Mouse (Mus musculus) MN1 (cell line): ENCODE measurements around the gene Gm32802.
"Not testable (repeated sequence)": the region's sequence is repeated elsewhere in the genome, so short reads cannot be mapped to it uniquely, and the experiment has no call there.

Experiments
- DNase-seq: peaks from one replicate; pipeline ENCODE4 v3.0.0-alpha.2; 2016; ENCODE audit warnings: low spot score

The Gm32802 gene

DNA sequence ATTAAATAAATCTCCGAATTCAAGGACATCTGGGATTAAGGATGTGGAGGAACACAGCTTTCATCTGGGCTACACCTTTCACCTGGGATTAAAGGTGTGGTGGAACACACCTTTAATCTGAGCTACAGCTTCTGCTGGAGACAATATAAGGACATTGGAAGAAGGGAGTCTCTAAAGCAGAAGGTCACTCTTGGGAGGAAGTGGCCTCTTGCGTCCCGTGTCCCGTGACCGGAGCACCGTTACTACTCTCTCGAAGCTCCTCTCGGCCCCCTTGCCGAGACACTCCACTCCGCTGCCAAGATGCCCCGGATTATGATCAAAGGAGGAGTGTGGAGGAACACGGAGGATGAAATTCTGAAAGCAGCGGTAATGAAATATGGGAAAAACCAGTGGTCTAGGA is at the start of gene Gm32802:
Gm32802 (plus strand) TSS at position 301 of the 400 bp plus-strand sequence.
- not testable (repeated sequence) for DNase-seq

DNA sequence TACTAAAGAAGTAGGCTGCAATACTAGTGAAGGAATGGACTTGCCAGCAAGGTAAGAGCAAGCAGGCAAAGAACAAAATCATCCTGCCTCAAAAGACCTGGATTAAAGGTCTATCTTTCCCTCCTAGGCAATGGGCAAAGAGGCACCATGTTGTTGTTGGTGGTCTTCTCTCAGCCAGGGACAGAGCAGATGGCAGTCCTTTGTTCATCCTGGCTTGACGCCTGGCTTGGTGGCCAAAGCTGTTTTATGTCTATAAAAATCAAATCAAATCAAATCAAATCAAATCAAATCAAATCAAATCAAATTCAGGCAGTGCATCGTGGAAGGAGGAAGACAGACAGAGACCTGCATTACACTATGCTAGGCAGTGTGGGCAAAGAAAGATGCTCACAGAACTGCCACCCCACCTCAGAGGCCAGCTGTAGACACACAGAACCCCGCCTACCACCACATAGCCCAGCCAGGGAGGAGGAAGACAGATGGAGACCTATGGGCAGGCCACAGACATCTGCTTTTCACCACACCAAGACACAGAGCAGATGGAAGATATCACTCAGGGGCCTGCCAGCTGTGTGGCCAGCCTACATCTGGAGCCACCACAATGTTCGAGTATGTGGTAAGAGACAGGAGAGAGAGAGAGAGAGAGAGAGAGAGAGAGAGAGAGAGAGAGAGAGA is 42.6 kb upstream of the Gm32802 start:
- not testable (repeated sequence) for DNase-seq

DNA sequence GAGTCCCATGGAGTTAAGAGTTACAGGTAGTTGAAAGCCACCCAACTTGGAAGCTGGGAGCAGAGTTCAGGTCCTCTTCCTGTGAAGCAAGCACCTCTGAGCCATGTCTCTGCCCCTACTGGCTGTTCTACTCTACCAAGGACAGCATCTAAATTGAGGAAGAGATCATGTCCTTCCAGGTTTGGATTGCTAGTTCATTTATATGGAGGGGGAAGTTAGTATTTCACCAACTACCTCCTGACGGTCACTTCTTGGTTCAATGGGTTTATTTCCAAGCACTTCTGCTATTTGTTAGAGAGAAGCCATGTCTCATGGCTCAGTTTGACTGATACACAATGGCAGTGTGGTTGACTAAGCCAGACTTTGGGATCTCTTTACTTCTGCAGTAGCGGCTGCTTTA is 30.9 kb upstream of the Gm32802 start:
- DNase-seq: not testable (repeated sequence)

DNA sequence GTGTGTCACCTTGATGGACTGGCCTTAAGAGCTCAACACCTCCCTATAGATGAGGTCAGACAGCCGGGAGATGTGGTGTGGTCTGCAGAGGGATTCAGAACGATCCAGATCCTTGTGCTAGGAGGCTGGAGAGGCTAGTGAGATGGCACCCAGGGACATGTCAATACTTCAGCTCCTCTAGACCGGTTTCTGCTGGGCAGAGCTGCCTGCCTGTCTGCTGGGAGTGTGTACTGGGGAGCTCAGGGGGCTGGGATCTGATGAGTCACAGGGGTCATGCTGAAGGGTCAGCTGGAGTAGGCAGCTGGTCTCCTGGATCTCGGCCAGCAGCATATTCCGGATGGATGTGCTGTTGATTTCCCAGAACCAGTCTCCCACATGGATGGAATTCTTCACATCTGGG is 25.9 kb upstream of the Gm32802 start:
- not testable (repeated sequence) for DNase-seq

DNA sequence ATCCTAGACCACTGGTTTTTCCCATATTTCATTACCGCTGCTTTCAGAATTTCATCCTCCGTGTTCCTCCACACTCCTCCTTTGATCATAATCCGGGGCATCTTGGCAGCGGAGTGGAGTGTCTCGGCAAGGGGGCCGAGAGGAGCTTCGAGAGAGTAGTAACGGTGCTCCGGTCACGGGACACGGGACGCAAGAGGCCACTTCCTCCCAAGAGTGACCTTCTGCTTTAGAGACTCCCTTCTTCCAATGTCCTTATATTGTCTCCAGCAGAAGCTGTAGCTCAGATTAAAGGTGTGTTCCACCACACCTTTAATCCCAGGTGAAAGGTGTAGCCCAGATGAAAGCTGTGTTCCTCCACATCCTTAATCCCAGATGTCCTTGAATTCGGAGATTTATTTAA is 17.8 kb upstream of the Gm32802 start, which contains the start of gene Gm32717:
Gm32717 (minus strand) TSS at position 101 of the 400 bp plus-strand sequence.
- DNase-seq: not testable (repeated sequence)

DNA sequence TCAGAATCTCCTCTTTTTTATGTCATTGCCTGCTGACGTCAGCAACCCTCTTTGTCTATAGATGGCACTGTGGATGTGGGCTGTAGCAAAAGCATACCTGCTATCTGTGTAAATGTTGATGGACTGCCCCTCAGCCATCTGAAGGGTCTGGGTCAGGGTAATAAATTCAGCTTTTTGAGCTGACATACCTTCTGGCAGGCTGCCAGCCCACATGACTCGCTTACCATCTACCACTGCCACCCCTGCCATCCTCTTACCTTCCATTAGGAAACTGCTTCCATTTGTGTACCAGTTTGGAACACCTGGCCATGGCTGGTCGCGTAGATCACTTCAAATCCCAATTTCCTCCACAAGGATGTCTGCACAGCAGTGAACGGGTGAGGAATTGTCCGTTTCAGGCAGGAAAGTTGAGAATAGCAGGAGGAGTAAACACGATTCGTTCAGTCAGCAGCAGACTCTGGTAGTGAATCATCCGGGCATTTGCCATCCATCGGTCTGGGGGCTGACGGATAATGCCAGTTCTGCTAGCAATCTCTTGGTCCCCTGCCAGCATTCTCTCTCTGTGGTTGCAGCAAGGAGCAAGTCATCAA is 9.4 kb upstream of the Gm32802 start:
- peak; percentile 71 for DNase-seq

DNA sequence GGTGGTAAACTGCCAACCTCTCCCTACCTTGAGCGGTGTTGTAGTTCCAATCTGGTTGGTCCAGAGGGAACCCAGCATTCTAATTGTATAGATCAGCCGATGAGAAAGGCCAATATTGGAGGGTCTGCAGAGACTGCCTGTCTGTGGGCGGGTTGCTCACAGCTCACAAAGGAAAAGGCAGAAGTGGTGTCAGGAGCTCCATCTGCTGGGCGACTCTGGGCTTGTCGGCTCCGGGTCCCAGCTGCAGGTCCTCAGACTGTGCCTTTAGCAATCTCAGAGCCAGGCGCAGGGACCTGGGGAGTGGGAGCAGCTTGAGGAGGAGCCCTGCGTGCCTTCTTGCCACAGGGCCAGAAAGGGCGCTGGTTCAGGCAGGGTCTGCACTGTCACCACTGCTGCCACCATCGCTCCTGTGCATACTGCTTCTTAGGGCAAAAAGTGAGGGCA is 7.6 kb upstream of the Gm32802 start:
- peak; percentile 69 for DNase-seq

DNA sequence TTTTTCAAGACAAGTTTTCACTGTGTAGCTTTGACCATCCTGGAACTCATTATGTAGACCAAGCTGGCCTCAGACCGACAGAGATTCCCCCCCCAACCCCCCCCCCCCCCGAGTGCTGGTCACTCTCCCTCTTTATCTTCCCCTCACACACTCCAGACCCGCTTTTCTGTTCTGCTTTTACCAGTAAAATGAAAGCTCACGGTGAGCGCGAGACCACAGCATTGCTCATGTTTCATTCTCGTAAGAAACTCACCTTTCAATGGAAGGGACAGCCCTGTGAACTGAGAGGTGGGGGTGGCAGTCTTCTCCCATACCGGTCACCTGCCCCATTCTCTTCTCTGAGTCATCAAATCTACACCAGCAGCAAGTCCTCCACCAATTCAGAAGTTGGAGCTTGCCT is 10.3 kb downstream of the Gm32802 start:
- DNase-seq: not testable (repeated sequence)

DNA sequence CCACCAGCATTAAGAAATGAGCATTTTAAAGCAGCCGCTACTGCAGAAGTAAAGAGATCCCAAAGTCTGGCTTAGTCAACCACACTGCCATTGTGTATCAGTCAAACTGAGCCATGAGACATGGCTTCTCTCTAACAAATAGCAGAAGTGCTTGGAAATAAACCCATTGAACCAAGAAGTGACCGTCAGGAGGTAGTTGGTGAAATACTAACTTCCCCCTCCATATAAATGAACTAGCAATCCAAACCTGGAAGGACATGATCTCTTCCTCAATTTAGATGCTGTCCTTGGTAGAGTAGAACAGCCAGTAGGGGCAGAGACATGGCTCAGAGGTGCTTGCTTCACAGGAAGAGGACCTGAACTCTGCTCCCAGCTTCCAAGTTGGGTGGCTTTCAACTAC is 12.9 kb downstream of the Gm32802 start:
- not testable (repeated sequence) for DNase-seq

DNA sequence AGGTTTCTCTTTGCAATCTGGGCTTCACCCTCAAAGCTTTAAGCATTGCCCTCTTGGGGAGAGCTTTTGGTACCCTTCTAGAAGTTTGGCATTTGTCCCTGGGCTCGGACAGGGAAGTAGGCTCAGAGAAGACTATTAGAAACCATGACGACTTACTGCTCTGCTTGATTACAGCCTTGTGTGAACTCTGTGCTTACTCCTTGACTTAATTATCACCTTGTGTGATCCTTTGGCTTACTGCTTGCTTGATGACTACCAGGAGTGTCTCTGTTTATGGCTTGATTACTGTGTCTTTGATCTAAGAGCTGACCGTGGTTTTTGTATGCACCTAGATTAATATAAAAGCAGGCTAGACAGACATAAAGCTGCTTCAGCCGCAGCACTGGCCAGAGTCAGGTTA is 19.6 kb downstream of the Gm32802 start:
- not testable (repeated sequence) for DNase-seq

DNA sequence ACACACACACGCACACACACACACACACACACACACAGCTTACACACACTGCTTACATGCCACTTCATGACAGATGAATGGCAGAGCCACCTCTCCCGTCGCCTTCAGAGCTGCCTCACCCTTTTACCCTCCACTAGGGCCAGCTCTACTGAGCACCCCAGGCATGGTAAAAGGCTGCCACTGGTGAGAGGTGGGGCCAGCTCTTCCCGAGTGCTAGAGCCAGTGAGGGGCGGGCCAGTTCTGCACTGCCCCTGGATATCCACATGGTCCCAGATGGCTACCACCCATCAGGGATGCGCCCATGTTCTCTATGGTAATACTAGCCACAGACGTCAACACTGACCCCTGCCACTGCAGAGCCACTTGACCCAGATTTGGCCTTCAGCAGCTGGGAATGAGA is 24.1 kb downstream of the Gm32802 start:
- DNase-seq: not testable (repeated sequence)

DNA sequence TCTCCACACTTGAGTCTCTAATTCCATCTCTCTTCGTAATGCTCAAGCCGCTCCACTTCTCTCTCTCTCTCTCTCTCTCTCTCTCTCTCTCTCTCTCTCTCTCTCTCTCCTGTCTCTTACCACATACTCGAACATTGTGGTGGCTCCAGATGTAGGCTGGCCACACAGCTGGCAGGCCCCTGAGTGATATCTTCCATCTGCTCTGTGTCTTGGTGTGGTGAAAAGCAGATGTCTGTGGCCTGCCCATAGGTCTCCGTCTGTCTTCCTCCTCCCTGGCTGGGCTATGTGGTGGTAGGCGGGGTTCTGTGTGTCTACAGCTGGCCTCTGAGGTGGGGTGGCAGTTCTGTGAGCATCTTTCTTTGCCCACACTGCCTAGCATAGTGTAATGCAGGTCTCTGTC is 24.5 kb downstream of the Gm32802 start:
- not testable (repeated sequence) for DNase-seq

DNA sequence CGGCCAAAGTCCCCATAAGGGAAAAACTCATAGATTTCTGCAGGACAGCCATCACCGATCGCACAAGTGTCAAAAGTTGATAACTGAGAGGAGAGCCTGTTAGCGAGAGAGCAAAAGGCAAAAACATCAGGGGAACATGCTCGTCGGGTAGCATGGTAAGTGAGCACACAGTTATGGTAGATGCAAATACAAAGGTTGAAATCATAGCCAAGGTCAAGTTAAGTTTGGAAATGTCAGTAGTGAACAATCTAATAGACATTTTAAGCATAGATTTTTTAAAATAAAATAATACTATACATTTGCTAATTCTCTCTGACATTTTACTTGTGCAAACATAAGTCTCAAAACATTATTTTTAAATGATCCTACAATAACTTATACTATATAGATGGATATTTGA is 36.5 kb downstream of the Gm32802 start, which contains the start of gene Iltifb:
Iltifb (minus strand) TSS at position 101 of the 400 bp plus-strand sequence.
- no peak for DNase-seq

DNA sequence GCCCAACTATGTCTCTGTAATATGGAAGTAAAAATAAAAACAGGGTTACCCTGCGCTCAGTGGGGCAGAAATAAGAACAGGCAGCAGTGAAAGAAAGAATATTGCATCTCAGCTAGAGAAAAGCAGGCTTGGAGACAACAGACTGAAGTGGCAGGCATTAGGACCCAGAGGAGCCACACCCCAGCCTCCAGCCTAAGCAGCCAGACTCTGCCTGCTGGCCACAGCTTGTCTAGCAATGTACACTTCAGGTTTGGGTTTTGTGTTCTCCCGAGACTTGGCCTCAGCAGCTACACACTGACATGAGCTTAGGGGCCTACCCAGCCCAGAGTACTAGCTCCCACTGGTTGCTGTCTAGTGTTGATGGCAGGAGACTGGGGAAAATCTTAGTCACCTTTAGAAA is 43.6 kb downstream of the Gm32802 start:
- not testable (repeated sequence) for DNase-seq
